ENCODE assay signal across 8 mouse cellular contexts in the genomic region with DNA sequence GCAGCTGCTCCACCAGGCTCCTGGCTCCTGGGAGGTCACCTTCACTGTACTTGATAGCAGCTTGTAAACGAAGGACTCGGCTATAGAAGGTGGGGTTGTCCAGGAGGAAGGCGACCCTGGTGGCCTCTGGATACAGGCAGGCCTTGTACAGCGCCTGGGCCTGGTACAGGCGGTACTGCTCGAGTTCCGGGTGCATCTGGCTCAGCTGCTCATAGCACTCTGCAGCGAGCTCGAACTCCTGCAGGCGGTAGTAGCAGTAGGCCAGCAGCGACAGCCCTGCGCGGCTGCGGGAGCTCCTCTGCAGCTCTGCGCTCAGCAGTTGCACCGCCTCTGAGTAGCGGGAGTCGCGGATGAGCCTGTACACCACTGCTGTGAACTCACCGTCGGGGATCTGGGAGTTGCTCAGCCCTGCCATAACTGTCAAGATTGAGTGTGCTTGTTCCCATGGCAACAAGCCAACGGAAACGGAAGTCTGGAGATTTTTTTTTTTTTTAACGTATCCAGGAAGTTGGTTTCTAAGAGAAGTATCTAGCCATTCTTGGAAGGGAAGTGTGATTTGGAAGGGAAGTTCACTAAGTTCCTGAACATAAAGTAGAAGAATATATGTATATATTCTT. TPM values are rescaled to one million over a fixed set of nuclear protein-coding genes. Genes with fewer than 3 reads are reported as not detected.
DNase-seq lines count a peak whose midpoint lies in the region; ATAC-seq and TF ChIP-seq lines count a peak whose summit lies in the region.
"Not testable (repeated sequence)": the region's sequence is repeated elsewhere in the genome, so short reads cannot be mapped to it uniquely, and the experiment has no call there.

Gene Ttc30a2 (minus strand): TSS at position 419 of the 617 bp plus-strand sequence.

- not testable (repeated sequence) for H3K27ac ChIP-seq in hindbrain, embryonic 11.5 days (ENCODE audit: low read depth, low read length); kidney, postnatal 0 days; liver, embryonic 16.5 days (ENCODE audit: low read length); midbrain, embryonic 15.5 days

- H3K4me2 ChIP-seq in hindbrain, embryonic 11.5 days (replicated peaks; ENCODE audit: low read depth, low read length); kidney, postnatal 0 days (ENCODE audit: low read length); liver, embryonic 16.5 days (ENCODE audit: low read depth, low read length): not testable (repeated sequence)
- H3K4me2 ChIP-seq in midbrain, embryonic 15.5 days: peak within 1 kb of the TSS; percentile 25; the same call in 1 of the 2 replicates

- not testable (repeated sequence) for H3K9ac ChIP-seq in hindbrain, embryonic 11.5 days (ENCODE audit: low read depth, low read length); kidney, postnatal 0 days (ENCODE audit: low read depth, low read length); liver, embryonic 16.5 days (ENCODE audit: low read depth, low read length); midbrain, embryonic 15.5 days

- not testable (repeated sequence) for ATAC-seq in hindbrain, embryonic 11.5 days (ENCODE audit: low FRiP score)
- peak; percentile 44; the same call in 1 of the 2 replicates for ATAC-seq in kidney, postnatal 0 days (replicated peaks; ENCODE audit: low FRiP score, low read depth)
- ATAC-seq in liver, embryonic 16.5 days (ENCODE audit: low read depth): peak; percentile 22; the same call in 1 of the 2 replicates
- ATAC-seq in midbrain, embryonic 15.5 days (replicated peaks): peak; percentile 46; the same call in 1 of the 2 replicates

- not testable (repeated sequence) for H3K9me3 ChIP-seq in E14TG2a.4 (ENCODE audit: low read length); hindbrain, embryonic 11.5 days (ENCODE audit: control insufficient read depth, low read length); kidney, postnatal 0 days (replicated peaks; ENCODE audit: low read length); liver, embryonic 16.5 days (replicated peaks; ENCODE audit: control insufficient read depth, low read length); midbrain, embryonic 15.5 days

- not testable (repeated sequence) for H3K36me3 ChIP-seq in E14TG2a.4 (ENCODE audit: insufficient read depth, low read length); hindbrain, embryonic 11.5 days (ENCODE audit: control insufficient read depth, insufficient read depth, low read length); kidney, postnatal 0 days (ENCODE audit: insufficient read depth, low read length); liver, embryonic 16.5 days (ENCODE audit: control insufficient read depth, insufficient read depth); midbrain, embryonic 15.5 days (replicated peaks); splenic B cell, adult 2 months (ENCODE audit: control insufficient read depth, insufficient read depth, low read length, poor library complexity, severe bottlenecking)

- TF ChIP-seq CTCF in E14TG2a.4 (conservative IDR thresholded peaks at IDR 0.05; ENCODE audit: low read length); kidney, postnatal 0 days (IDR thresholded peaks at IDR 0.05; ENCODE audit: low read depth): not testable (repeated sequence)

- H3K4me3 ChIP-seq in E14TG2a.4 (replicated peaks; ENCODE audit: low read length): peak within 1 kb of the TSS; percentile 58
- not testable (repeated sequence) for H3K4me3 ChIP-seq in hindbrain, embryonic 11.5 days (ENCODE audit: low read depth, low read length); kidney, postnatal 0 days (replicated peaks; ENCODE audit: low read depth, low read length); liver, embryonic 16.5 days (ENCODE audit: low read depth, low read length); midbrain, embryonic 15.5 days

- peak; percentile 43 to 54 for DNase-seq in cerebellum, postnatal 10 days
- DNase-seq in heart, adult 18-20 months: peak; percentile 54 to 75
- peak; percentile 50 for DNase-seq in hindbrain, embryonic 11.5 days (ENCODE audit: low spot score)
- peak; percentile 57 for DNase-seq in kidney, postnatal 0 days (ENCODE audit: low spot score)
- peak; percentile 34 for DNase-seq in splenic B cell, adult 2 months (ENCODE audit: low read depth, low spot score)

- WGBS in hindbrain, embryonic 11.5 days: 26% methylated on average over 16 of the region's 24 CpGs
- 37% methylated on average over 20 of the region's 24 CpGs for WGBS in kidney, postnatal 0 days
- 40% methylated on average over 17 of the region's 24 CpGs for WGBS in liver, embryonic 16.5 days (ENCODE audit: insufficient replicate concordance)
- WGBS in midbrain, embryonic 15.5 days: 21% methylated on average over 23 of the region's 24 CpGs

- H3K27me3 ChIP-seq in E14TG2a.4 (ENCODE audit: insufficient read depth, low read length); hindbrain, embryonic 11.5 days (ENCODE audit: control insufficient read depth, insufficient read depth, low read length); kidney, postnatal 0 days (ENCODE audit: insufficient read depth, low read length); liver, embryonic 16.5 days (ENCODE audit: control insufficient read depth, insufficient read depth, low read depth, low read length); midbrain, embryonic 15.5 days (replicated peaks); splenic B cell, adult 2 months (ENCODE audit: control insufficient read depth, insufficient read depth, low read length, poor library complexity, severe bottlenecking): not testable (repeated sequence)

- not testable (repeated sequence) for H3K4me1 ChIP-seq in E14TG2a.4 (replicated peaks; ENCODE audit: low read depth, low read length); hindbrain, embryonic 11.5 days (replicated peaks; ENCODE audit: control insufficient read depth, insufficient read depth, low read length); kidney, postnatal 0 days (replicated peaks; ENCODE audit: insufficient read depth, low read length); liver, embryonic 16.5 days (ENCODE audit: control insufficient read depth, low read depth, low read length); midbrain, embryonic 15.5 days

RNA-seq across cellular contexts. Expression of gene Ttc30a2, which starts in this region (rescaled TPM):
- total RNA-seq in heart, adult 18-20 months (2021): 1 to 10 TPM; 2.0 to 2.1 TPM
- polyA plus RNA-seq in hindbrain, embryonic 11.5 days (2014; fragmentation: Nextera tagmentation; extraction: Ambion mirVana): 0.86 and 1.2 TPM in 2 replicates
- 0.18 and 0.51 TPM in 2 replicates for polyA plus RNA-seq in kidney, postnatal 0 days (2015; fragmentation: Nextera tagmentation; extraction: Ambion mirVana)
- 0.08 and 0.13 TPM in 2 replicates for polyA plus RNA-seq in liver, embryonic 16.5 days (2015; fragmentation: Nextera tagmentation; extraction: Ambion mirVana)
- 0.68 and 0.75 TPM in 2 replicates for polyA plus RNA-seq in midbrain, embryonic 15.5 days (2015; fragmentation: Nextera tagmentation; extraction: Ambion mirVana)

Comparison
In these comparisons a context has a peak if more than half of its experiments do, and no peak if none do; other contexts are left out.
1. Peak in DNase-seq and ATAC-seq in kidney, postnatal 0 days; RNA of the gene not detected or under 1 TPM.
2. Peak in ATAC-seq in liver, embryonic 16.5 days; RNA of the gene not detected or under 1 TPM.
3. Peak in ATAC-seq and H3K4me2 ChIP-seq in midbrain, embryonic 15.5 days; RNA of the gene not detected or under 1 TPM.